Mouse (Mus musculus): Measurements from ENCODE around the gene Kif13a. TPM values are rescaled to one million over a fixed set of nuclear protein-coding genes. Genes with fewer than 3 reads are reported as not detected.

Kif13a gene
- polyA plus RNA-seq, 1 experiment, result 5.3 TPM

DNA sequence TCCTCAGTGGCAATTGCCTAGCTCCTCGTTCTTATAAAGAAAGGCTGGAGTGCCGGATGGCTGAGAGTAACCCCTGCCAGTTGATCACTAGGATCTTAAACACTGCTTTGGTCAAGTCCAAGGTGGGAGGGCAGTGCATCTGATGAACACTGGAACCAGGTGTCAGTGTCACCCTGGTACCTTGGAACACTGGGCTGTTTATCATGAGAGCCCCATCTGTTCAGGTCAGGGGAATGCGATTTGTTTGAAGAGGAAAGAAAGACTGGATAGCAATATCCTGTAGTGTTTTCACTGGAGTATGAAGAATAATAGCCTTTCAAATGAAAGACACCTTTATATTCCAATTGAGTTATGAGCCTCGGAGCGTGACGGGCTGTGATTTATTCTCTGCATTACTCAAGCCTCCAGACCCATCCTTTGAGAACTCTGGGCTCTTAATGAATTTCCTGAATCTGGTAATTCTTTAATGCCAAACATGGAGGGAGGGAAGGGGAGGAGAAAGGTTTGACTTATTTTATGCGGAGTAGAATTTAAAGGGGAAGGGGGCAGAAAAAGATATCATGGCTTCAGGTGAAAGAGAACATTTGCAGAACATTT lies 31.3 kb upstream of the Kif13a start:
- Histone ChIP-seq H3K4me3 (ENCODE audit: control insufficient read depth, low read depth, low read length) (no peak overlapping the region), H3K4me1 (ENCODE audit: control insufficient read depth, insufficient read depth, low read length) (no peaks in the 10 kb centered on the region), H3K27me3 (ENCODE audit: control insufficient read depth, insufficient read depth, low read length) (no peaks in the 10 kb centered on the region), H3K36me3 (ENCODE audit: control insufficient read depth, insufficient read depth, low read length) (no peaks in the 10 kb centered on the region), H3K27ac (ENCODE audit: control insufficient read depth, insufficient read depth, low read depth, low read length) (no peak overlapping the region)
- TF ChIP-seq POLR2A (IDR thresholded peaks at IDR 0.05; ENCODE audit: control insufficient read depth, low read depth, low read length) (no peak), CTCF (IDR thresholded peaks at IDR 0.05; ENCODE audit: control insufficient read depth, insufficient read depth, insufficient replicate concordance, low read depth, low read length) (no peak)

DNA sequence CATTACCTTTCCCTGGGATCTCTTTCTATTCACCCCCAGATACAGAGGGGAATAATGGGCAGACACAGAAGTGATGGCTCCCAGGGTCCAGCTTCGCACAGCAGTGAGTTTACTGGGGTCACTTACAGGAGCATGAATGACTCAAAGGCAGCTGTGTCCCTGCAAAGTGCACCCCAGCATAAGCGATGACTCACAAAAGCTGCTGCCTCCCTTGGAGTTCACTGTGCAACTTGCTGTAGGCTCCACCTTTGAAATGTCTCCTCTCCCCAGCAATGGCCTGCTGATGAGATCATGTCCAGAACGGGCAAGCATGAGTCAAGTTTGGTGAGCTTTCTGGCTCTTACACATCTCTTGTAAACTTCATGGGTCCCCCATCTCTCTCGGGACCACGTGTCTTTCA lies 29.5 kb upstream of the Kif13a start:
- no peak for TF ChIP-seq CTCF (IDR thresholded peaks at IDR 0.05; ENCODE audit: control insufficient read depth, insufficient read depth, insufficient replicate concordance, low read depth, low read length)
- TF ChIP-seq POLR2A (IDR thresholded peaks at IDR 0.05; ENCODE audit: control insufficient read depth, low read depth, low read length), result no peak
- H3K27me3 ChIP-seq (ENCODE audit: control insufficient read depth, insufficient read depth, low read length), result no peaks in the 10 kb centered on the region
- no peaks in the 10 kb centered on the region for H3K36me3 ChIP-seq (ENCODE audit: control insufficient read depth, insufficient read depth, low read length)
- H3K4me3 ChIP-seq (ENCODE audit: control insufficient read depth, low read depth, low read length), result no peak overlapping the region
- no peak overlapping the region for H3K27ac ChIP-seq (ENCODE audit: control insufficient read depth, insufficient read depth, low read depth, low read length)
- no peaks in the 10 kb centered on the region for H3K4me1 ChIP-seq (ENCODE audit: control insufficient read depth, insufficient read depth, low read length)

DNA sequence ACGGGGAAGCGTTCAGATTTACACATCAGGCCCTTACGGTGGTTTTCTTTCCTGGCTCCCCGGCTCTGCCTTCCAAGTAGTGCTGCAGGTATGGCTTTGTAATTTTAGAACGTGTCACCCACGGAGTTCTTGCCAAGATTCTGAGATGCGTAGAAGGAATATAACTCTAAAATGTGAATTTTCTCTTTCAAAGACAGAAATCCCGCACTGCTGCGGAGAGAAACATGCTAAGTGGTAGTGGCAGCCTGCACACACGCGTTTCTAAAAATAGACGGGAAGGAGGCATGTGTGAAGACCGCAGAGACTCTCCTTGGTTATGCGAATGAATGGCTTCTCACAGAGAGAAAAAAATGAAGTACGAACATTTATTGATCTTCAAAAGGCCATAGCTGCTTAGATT lies 21.5 kb upstream of the Kif13a start:
- H3K27ac ChIP-seq (ENCODE audit: control insufficient read depth, insufficient read depth, low read depth, low read length), result no peak overlapping the region
- no peaks in the 10 kb centered on the region for H3K36me3 ChIP-seq (ENCODE audit: control insufficient read depth, insufficient read depth, low read length)
- no peaks in the 10 kb centered on the region for H3K27me3 ChIP-seq (ENCODE audit: control insufficient read depth, insufficient read depth, low read length)
- no peaks in the 10 kb centered on the region for H3K4me1 ChIP-seq (ENCODE audit: control insufficient read depth, insufficient read depth, low read length)
- TF ChIP-seq POLR2A (IDR thresholded peaks at IDR 0.05; ENCODE audit: control insufficient read depth, low read depth, low read length) (no peak), CTCF (IDR thresholded peaks at IDR 0.05; ENCODE audit: control insufficient read depth, insufficient read depth, insufficient replicate concordance, low read depth, low read length) (no peak)
- H3K4me3 ChIP-seq (ENCODE audit: control insufficient read depth, low read depth, low read length), result no peak overlapping the region

DNA sequence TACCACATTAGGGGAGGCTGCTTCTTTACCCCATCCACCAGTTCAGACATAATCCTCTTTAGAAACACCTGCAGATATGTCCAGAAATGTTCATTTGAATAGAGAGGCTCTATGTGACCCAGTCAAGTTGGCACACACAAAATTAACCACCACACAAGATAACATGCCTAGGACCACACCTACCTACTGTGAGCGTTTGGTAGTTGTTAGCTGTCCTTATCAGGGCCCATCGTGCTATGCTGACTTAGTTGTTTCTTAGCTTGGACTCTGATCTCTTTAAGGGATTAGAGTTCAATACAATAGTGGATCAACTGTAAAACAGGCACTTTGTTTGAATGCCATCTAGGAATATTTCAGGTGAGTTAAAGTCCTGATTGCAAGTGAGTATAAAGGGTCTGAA lies 20.1 kb upstream of the Kif13a start:
- TF ChIP-seq POLR2A (IDR thresholded peaks at IDR 0.05; ENCODE audit: control insufficient read depth, low read depth, low read length), result no peak
- TF ChIP-seq CTCF (IDR thresholded peaks at IDR 0.05; ENCODE audit: control insufficient read depth, insufficient read depth, insufficient replicate concordance, low read depth, low read length), result no peak
- Histone ChIP-seq H3K27me3 (ENCODE audit: control insufficient read depth, insufficient read depth, low read length) (no peaks in the 10 kb centered on the region), H3K4me1 (ENCODE audit: control insufficient read depth, insufficient read depth, low read length) (no peaks in the 10 kb centered on the region), H3K36me3 (ENCODE audit: control insufficient read depth, insufficient read depth, low read length) (no peaks in the 10 kb centered on the region), H3K4me3 (ENCODE audit: control insufficient read depth, low read depth, low read length) (no peak overlapping the region), H3K27ac (ENCODE audit: control insufficient read depth, insufficient read depth, low read depth, low read length) (no peak overlapping the region)

DNA sequence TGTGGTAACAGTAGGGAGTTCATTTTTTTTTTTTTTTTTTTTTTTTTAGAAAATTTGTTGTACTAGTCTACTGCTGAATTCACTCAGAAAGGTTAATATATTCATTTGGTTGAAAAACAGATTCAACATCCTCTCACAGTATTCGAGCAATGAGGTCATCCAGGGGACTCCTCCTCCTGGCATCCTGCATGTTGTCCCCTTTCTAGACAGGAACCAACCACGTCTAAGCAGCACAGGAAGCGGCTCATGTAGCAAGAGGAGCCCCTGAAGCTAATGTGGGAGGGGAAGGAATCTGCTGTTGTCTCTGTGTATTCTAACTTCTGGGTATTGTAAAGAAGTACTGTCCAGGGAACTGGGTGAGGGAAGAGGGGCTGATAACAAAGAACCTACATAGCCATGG lies 18.4 kb upstream of the Kif13a start:
- no peaks in the 10 kb centered on the region for H3K27me3 ChIP-seq (ENCODE audit: control insufficient read depth, insufficient read depth, low read length)
- no peak overlapping the region for H3K4me3 ChIP-seq (ENCODE audit: control insufficient read depth, low read depth, low read length)
- H3K4me1 ChIP-seq (ENCODE audit: control insufficient read depth, insufficient read depth, low read length), result no peaks in the 10 kb centered on the region
- no peaks in the 10 kb centered on the region for H3K36me3 ChIP-seq (ENCODE audit: control insufficient read depth, insufficient read depth, low read length)
- H3K27ac ChIP-seq (ENCODE audit: control insufficient read depth, insufficient read depth, low read depth, low read length), result no peak overlapping the region
- TF ChIP-seq CTCF (IDR thresholded peaks at IDR 0.05; ENCODE audit: control insufficient read depth, insufficient read depth, insufficient replicate concordance, low read depth, low read length) (no peak), POLR2A (IDR thresholded peaks at IDR 0.05; ENCODE audit: control insufficient read depth, low read depth, low read length) (no peak)

DNA sequence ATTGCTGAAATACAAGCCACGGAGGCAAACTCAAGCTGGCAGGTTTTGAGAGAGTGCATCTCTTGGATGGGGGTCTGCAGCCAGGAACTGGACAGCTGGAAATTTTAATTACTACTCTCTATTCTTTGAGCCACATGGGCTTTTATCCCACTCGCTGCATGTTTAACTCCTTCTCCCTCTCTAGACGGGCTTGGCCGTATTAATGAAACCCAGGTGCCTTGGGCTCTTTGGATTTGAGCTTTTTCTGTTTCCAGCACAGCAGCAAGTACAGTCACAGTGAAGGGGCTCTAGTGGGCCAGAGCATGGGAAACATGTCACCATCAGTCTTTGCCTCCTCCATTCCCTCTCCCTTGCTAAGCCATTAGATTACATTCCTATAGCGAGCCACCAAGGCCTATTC lies 16.4 kb upstream of the Kif13a start:
- Histone ChIP-seq H3K4me3 (ENCODE audit: control insufficient read depth, low read depth, low read length) (no peak overlapping the region), H3K27ac (ENCODE audit: control insufficient read depth, insufficient read depth, low read depth, low read length) (no peak overlapping the region), H3K36me3 (ENCODE audit: control insufficient read depth, insufficient read depth, low read length) (no peaks in the 10 kb centered on the region), H3K27me3 (ENCODE audit: control insufficient read depth, insufficient read depth, low read length) (no peaks in the 10 kb centered on the region), H3K4me1 (ENCODE audit: control insufficient read depth, insufficient read depth, low read length) (no peaks in the 10 kb centered on the region)
- TF ChIP-seq CTCF (IDR thresholded peaks at IDR 0.05; ENCODE audit: control insufficient read depth, insufficient read depth, insufficient replicate concordance, low read depth, low read length), result no peak
- no peak for TF ChIP-seq POLR2A (IDR thresholded peaks at IDR 0.05; ENCODE audit: control insufficient read depth, low read depth, low read length)

DNA sequence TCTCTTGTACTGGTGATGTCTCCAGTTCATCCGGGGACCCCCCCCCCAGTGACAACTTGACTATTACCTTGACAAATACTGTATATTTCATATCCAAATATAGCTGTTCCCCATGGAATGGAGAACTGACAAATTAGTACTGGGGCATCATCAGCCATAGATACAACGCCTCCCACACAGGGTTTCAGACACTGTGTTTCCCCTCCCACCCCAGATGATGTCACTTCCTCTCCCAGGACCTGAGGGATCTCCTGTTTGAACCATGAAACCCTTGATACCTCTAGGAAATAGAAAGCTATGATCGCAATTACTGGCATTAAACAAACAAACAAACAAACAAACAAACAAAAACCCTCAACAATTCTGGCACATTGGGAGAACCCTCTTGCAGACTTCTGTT lies 15.6 kb upstream of the Kif13a start:
- TF ChIP-seq POLR2A (IDR thresholded peaks at IDR 0.05; ENCODE audit: control insufficient read depth, low read depth, low read length) (no peak), CTCF (IDR thresholded peaks at IDR 0.05; ENCODE audit: control insufficient read depth, insufficient read depth, insufficient replicate concordance, low read depth, low read length) (no peak)
- no peaks in the 10 kb centered on the region for H3K36me3 ChIP-seq (ENCODE audit: control insufficient read depth, insufficient read depth, low read length)
- no peak overlapping the region for H3K27ac ChIP-seq (ENCODE audit: control insufficient read depth, insufficient read depth, low read depth, low read length)
- H3K27me3 ChIP-seq (ENCODE audit: control insufficient read depth, insufficient read depth, low read length), result no peaks in the 10 kb centered on the region
- H3K4me1 ChIP-seq (ENCODE audit: control insufficient read depth, insufficient read depth, low read length), result no peaks in the 10 kb centered on the region
- H3K4me3 ChIP-seq (ENCODE audit: control insufficient read depth, low read depth, low read length), result no peak overlapping the region

DNA sequence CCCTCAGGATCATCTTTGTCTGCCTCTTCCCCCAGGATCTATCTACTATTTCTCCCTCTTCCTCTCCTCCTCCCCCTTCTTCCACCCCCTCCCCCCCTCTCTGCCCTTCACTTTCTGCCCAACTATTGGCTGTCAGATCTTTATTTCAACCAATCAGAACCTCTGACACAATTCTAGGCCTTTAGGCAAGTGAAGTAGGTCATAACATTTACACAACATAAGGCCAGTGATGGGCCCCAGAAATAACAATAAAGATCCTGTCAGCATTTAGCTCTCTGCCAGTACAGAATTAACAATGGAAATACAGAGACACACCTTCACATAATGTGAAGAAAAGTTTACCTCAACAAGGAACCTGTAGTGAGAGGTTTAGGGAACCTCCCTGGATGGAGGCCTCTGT lies 13.6 kb upstream of the Kif13a start:
- no peaks in the 10 kb centered on the region for H3K4me1 ChIP-seq (ENCODE audit: control insufficient read depth, insufficient read depth, low read length)
- TF ChIP-seq POLR2A (IDR thresholded peaks at IDR 0.05; ENCODE audit: control insufficient read depth, low read depth, low read length), result no peak
- no peak overlapping the region for H3K4me3 ChIP-seq (ENCODE audit: control insufficient read depth, low read depth, low read length)
- H3K27ac ChIP-seq (ENCODE audit: control insufficient read depth, insufficient read depth, low read depth, low read length), result no peak overlapping the region
- H3K27me3 ChIP-seq (ENCODE audit: control insufficient read depth, insufficient read depth, low read length), result no peaks in the 10 kb centered on the region
- H3K36me3 ChIP-seq (ENCODE audit: control insufficient read depth, insufficient read depth, low read length), result no peaks in the 10 kb centered on the region

All from testis, adult 2 months (tissue).